Mouse (Mus musculus): ENCODE results near the gene Eif2b1.

GRCm38 (mm10) chr5:124614709-124615108, 35.8 kb upstream of the Eif2b1 start:
- no peak for TF ChIP-seq POLR2A (IDR thresholded peaks at IDR 0.05; ENCODE audit: borderline replicate concordance, extremely low read depth, insufficient read depth, insufficient read length, poor library complexity, severe bottlenecking)
- TF ChIP-seq CTCF (IDR thresholded peaks at IDR 0.05; ENCODE audit: borderline replicate concordance, extremely low read depth, insufficient read depth, insufficient read length), result no peak

All from brain, embryonic 14.5 days (tissue).